Mouse (Mus musculus) CD4-positive, CD25-positive, alpha-beta regulatory T cell, adult 4 months (primary cell): Measurements from ENCODE around the gene Spata45. TPM values are rescaled to one million over a fixed set of nuclear protein-coding genes. Genes with fewer than 3 reads are reported as not detected.

Source experiments
- ATAC-seq: one replicate; pipeline ENCODE4 v1.8.0; 2017
- polyA plus RNA-seq, 2 experiments: library from polyadenylated mRNA; unstranded; fragments of 100-300 nt; shearing (Covaris generic); gene quantifications; one replicate each; pipeline ENCODE4 v1.2.1; 2017

The Spata45 gene
- polyA plus RNA-seq, 2 experiments from 2014 or later, result not detected

GRCm38 (mm10) chr1:191085597-191085996, 49.2 kb downstream of the Spata45 start:
- ATAC-seq, result no peak

- no peak for ATAC-seq
Observed at GRCm38 (mm10) chr1:191086304-191086878, 50.0 kb downstream of the Spata45 start.

- no peak for ATAC-seq
Observed at GRCm38 (mm10) chr1:191086960-191087359, 50.5 kb downstream of the Spata45 start.

- ATAC-seq, result no peak
Observed at GRCm38 (mm10) chr1:191087955-191088354, 51.5 kb downstream of the Spata45 start.

- ATAC-seq, result no peak
Observed at GRCm38 (mm10) chr1:191089355-191089754, 52.9 kb downstream of the Spata45 start.

- no peak for ATAC-seq
Observed at GRCm38 (mm10) chr1:191092050-191092449, 55.6 kb downstream of the Spata45 start.

Other genes with a start within 250 kb of the Spata45 start
- gene Rps6kc1, start 124.9 kb upstream of the Spata45 start, polyA plus RNA-seq, result 1 to 10 TPM; 6.2 to 9.1 TPM
- 10 to 100 TPM; 53.2 to 55.8 TPM for gene Angel2, start 111.5 kb upstream of the Spata45 start, polyA plus RNA-seq
- under 1 TPM; 0.78 to 0.84 TPM for gene Vash2, start 57.3 kb upstream of the Spata45 start, polyA plus RNA-seq
- gene Flvcr1, start 10.5 kb upstream of the Spata45 start, polyA plus RNA-seq, result 10 to 100 TPM in 1 of 2 experiments, 1 to 10 TPM in 1; 5.6 to 10.8 TPM
- gene Tatdn3, start 26.3 kb downstream of the Spata45 start, polyA plus RNA-seq, result 10 to 100 TPM; 10.8 to 11.5 TPM
- 1 to 10 TPM; 1.6 to 3.7 TPM for gene Nsl1, start 26.4 kb downstream of the Spata45 start, polyA plus RNA-seq
- gene Batf3, start 61.2 kb downstream of the Spata45 start, polyA plus RNA-seq, result not detected
- not detected for gene Fam71a, start 128.2 kb downstream of the Spata45 start, polyA plus RNA-seq
- not detected for gene Atf3, start 181.4 kb downstream of the Spata45 start, polyA plus RNA-seq